Mouse (Mus musculus): ENCODE data around the gene Avpi1. TPM values are rescaled to one million over a fixed set of nuclear protein-coding genes. Genes with fewer than 3 reads are reported as not detected.

Gene Avpi1
- total RNA-seq, 2 experiments from 2014 or later, result 19.7 to 21.7 TPM

GRCm38 (mm10) chr19:42145210-42145609 is 16.4 kb upstream of the Avpi1 start:
- DNase-seq (ENCODE audit: extremely low spot score in 1 of 2, low spot score in 1 of 2), result no peak

- peak; percentile 73 to 97 for DNase-seq (ENCODE audit: extremely low spot score in 1 of 2, low spot score in 1 of 2)
Observed at GRCm38 (mm10) chr19:42144541-42145167, 15.8 kb upstream of the Avpi1 start.

- DNase-seq (ENCODE audit: extremely low spot score in 1 of 2, low spot score in 1 of 2), result no peak
Observed at GRCm38 (mm10) chr19:42144067-42144466, 15.2 kb upstream of the Avpi1 start.

- no peak for DNase-seq (ENCODE audit: extremely low spot score in 1 of 2, low spot score in 1 of 2)
Observed at GRCm38 (mm10) chr19:42142757-42143156, 13.9 kb upstream of the Avpi1 start.

- DNase-seq (ENCODE audit: extremely low spot score in 1 of 2, low spot score in 1 of 2), result no peak
Observed at GRCm38 (mm10) chr19:42141998-42142397, 13.1 kb upstream of the Avpi1 start.

- no peak for DNase-seq (ENCODE audit: extremely low spot score in 1 of 2, low spot score in 1 of 2)
Observed at GRCm38 (mm10) chr19:42139724-42140517, 11.1 kb upstream of the Avpi1 start.

- no peak for DNase-seq (ENCODE audit: extremely low spot score in 1 of 2, low spot score in 1 of 2)
Observed at GRCm38 (mm10) chr19:42138517-42139285, 9.8 kb upstream of the Avpi1 start.

GRCm38 (mm10) chr19:42137167-42137672 is 8.4 kb upstream of the Avpi1 start:
- no peak for DNase-seq (ENCODE audit: extremely low spot score in 1 of 2, low spot score in 1 of 2)

- no peak for DNase-seq (ENCODE audit: extremely low spot score in 1 of 2, low spot score in 1 of 2)
Observed at GRCm38 (mm10) chr19:42136126-42136525, 7.3 kb upstream of the Avpi1 start.

GRCm38 (mm10) chr19:42135070-42135469 is 6.2 kb upstream of the Avpi1 start:
- no peak for DNase-seq (ENCODE audit: extremely low spot score in 1 of 2, low spot score in 1 of 2)

GRCm38 (mm10) chr19:42131101-42131500 is 2.2 kb upstream of the Avpi1 start:
- DNase-seq (ENCODE audit: extremely low spot score in 1 of 2, low spot score in 1 of 2), result no peak

GRCm38 (mm10) chr19:42130294-42130606 is 1.4 kb upstream of the Avpi1 start:
- DNase-seq (ENCODE audit: extremely low spot score in 1 of 2, low spot score in 1 of 2), result no peak

GRCm38 (mm10) chr19:42129509-42130293 is 842 bp upstream of the Avpi1 start:
- no peak for DNase-seq (ENCODE audit: extremely low spot score in 1 of 2, low spot score in 1 of 2)

- no peak for DNase-seq (ENCODE audit: extremely low spot score in 1 of 2, low spot score in 1 of 2)
Observed at GRCm38 (mm10) chr19:42128052-42128740, 663 bp downstream of the Avpi1 start.

GRCm38 (mm10) chr19:42127024-42127423 is 1.8 kb downstream of the Avpi1 start:
- DNase-seq (ENCODE audit: extremely low spot score in 1 of 2, low spot score in 1 of 2), result no peak

GRCm38 (mm10) chr19:42126219-42126605 is 2.6 kb downstream of the Avpi1 start:
- no peak for DNase-seq (ENCODE audit: extremely low spot score in 1 of 2, low spot score in 1 of 2)

- DNase-seq (ENCODE audit: extremely low spot score in 1 of 2, low spot score in 1 of 2), result no peak
Observed at GRCm38 (mm10) chr19:42125501-42126218, 3.2 kb downstream of the Avpi1 start.

- no peak for DNase-seq (ENCODE audit: extremely low spot score in 1 of 2, low spot score in 1 of 2)
Observed at GRCm38 (mm10) chr19:42124684-42125083, 4.2 kb downstream of the Avpi1 start.

GRCm38 (mm10) chr19:42120451-42120850 is 8.4 kb downstream of the Avpi1 start:
- DNase-seq (ENCODE audit: extremely low spot score in 1 of 2, low spot score in 1 of 2), result no peak

All from layer of hippocampus, postnatal 25 days (tissue).